Mouse (Mus musculus): ENCODE measurements around the gene 2010300C02Rik.

DNA sequence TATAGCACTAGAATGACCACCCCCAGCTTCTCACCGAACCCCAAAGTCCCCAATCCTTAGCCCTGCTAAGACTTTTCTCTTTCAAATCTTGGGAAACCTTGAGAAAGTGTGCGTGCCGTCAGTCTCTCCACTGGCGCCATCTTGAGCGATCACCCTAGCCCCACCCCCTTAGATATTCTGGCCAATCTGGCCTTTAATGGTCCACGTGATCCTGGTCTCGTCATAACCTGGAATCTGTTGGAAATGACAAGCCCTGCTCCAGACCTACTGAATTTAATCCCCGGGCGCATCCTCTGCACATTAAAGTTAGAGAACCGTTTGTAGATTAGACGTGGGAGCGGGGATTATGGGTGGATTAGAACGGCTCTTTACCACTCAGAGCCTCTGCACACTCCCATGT is 140.2 kb downstream of the 2010300C02Rik start:
- TF ChIP-seq CTCF (IDR thresholded peaks at IDR 0.05; ENCODE audit: extremely low read depth, insufficient read depth, low read length) (no peak), POLR2A (IDR thresholded peaks at IDR 0.05; ENCODE audit: extremely low read depth, insufficient read depth, low read length) (no peak)
